8 mouse cellular contexts compared by ENCODE assay signal in genomic region chr6:108569460-108570187, GRCm38 (mm10).
DNase-seq lines count a peak whose midpoint lies in the region; ATAC-seq and TF ChIP-seq lines count a peak whose summit lies in the region.

No protein-coding gene starts in this region.

- ATAC-seq in heart, embryonic 11.5 days (replicated peaks; ENCODE audit: insufficient number of reproducible peaks, low FRiP score, low TSS enrichment), result no peak
- peak; percentile 25; the same call in 1 of the 2 replicates for ATAC-seq in stomach, postnatal 0 days (ENCODE audit: low FRiP score, low TSS enrichment)
- no peak for ATAC-seq in megakaryocyte, adult 5-6 weeks (ENCODE audit: poor library complexity, severe bottlenecking)
- ATAC-seq in frontal cortex, adult (ENCODE audit: low TSS enrichment), result no peak

- H3K4me1 ChIP-seq in heart, embryonic 11.5 days (ENCODE audit: control insufficient read depth, insufficient read depth, low read length), result peaks cover 20% of the 10 kb centered on the region
- peaks cover 2% of the 10 kb centered on the region; the same call in 1 of the 2 replicates for H3K4me1 ChIP-seq in stomach, postnatal 0 days (replicated peaks; ENCODE audit: control insufficient read depth, insufficient read depth)

- DNase-seq in urinary bladder, postnatal 14 days (ENCODE audit: low spot score), result peak; percentile 25
- no peak for DNase-seq in urinary bladder, postnatal 4 days (ENCODE audit: low spot score in 2 of 2)
- peak; percentile 10 to 67 for DNase-seq in kidney, postnatal 25 days
- no peak for DNase-seq in stomach, postnatal 0 days (ENCODE audit: low spot score)
- no peak for DNase-seq in layer of hippocampus, postnatal 36 days

- H3K4me2 ChIP-seq in heart, embryonic 11.5 days, result no peak overlapping the region
- H3K4me2 ChIP-seq in stomach, postnatal 0 days (replicated peaks; ENCODE audit: low read depth), result no peak overlapping the region

- TF ChIP-seq CTCF in stomach, postnatal 0 days (IDR thresholded peaks at IDR 0.05; ENCODE audit: low read depth), result peak; percentile 58

- no peak for TF ChIP-seq EP300 in stomach, postnatal 0 days (optimal IDR thresholded peaks at IDR 0.05)

- no peaks in the 10 kb centered on the region for H3K27me3 ChIP-seq in heart, embryonic 11.5 days (ENCODE audit: control insufficient read depth, insufficient read depth, low read length)
- no peaks in the 10 kb centered on the region for H3K27me3 ChIP-seq in stomach, postnatal 0 days (ENCODE audit: control insufficient read depth, insufficient read depth, low read length)

- no peak overlapping the region for H3K9ac ChIP-seq in heart, embryonic 11.5 days (ENCODE audit: low read depth, low read length)
- no peak overlapping the region for H3K9ac ChIP-seq in stomach, postnatal 0 days (ENCODE audit: low read length)

- H3K27ac ChIP-seq in heart, embryonic 11.5 days (ENCODE audit: low read depth, low read length), result peak overlapping the region; percentile 46; the same call in 1 of the 2 replicates
- H3K27ac ChIP-seq in stomach, postnatal 0 days (replicated peaks), result peak overlapping the region; percentile 20

- H3K4me3 ChIP-seq in heart, embryonic 11.5 days (ENCODE audit: low read depth, low read length), result no peak overlapping the region
- no peak overlapping the region for H3K4me3 ChIP-seq in stomach, postnatal 0 days (ENCODE audit: low read depth, low read length)

- no peaks in the 10 kb centered on the region for H3K36me3 ChIP-seq in heart, embryonic 11.5 days (ENCODE audit: control insufficient read depth, insufficient read depth, low read length)
- H3K36me3 ChIP-seq in stomach, postnatal 0 days (ENCODE audit: control insufficient read depth, insufficient read depth, low read length), result no peaks in the 10 kb centered on the region

- no peaks in the 10 kb centered on the region for H3K9me3 ChIP-seq in heart, embryonic 11.5 days (replicated peaks; ENCODE audit: control insufficient read depth, low read length)
- H3K9me3 ChIP-seq in stomach, postnatal 0 days (ENCODE audit: control insufficient read depth, low read length), result no peaks in the 10 kb centered on the region

- WGBS in heart, embryonic 11.5 days (ENCODE audit: insufficient replicate concordance), result 63% methylated on average over 7 of the region's 7 CpGs
- 29% methylated on average over 7 of the region's 7 CpGs for WGBS in stomach, postnatal 0 days

Comparison
In these comparisons a context has a peak if more than half of its experiments do, and no peak if none do; other contexts are left out.
1. DNase-seq: peak in urinary bladder, postnatal 14 days (single experiment) and kidney, postnatal 25 days (2 of 2); none in urinary bladder, postnatal 4 days (0 of 2), stomach, postnatal 0 days (single experiment) and layer of hippocampus, postnatal 36 days (0 of 2).